Mouse (Mus musculus) lung, embryonic 14.5 days (tissue): ENCODE measurements around the gene Cnnm1. TPM values are rescaled to one million over a fixed set of nuclear protein-coding genes. Genes with fewer than 3 reads are reported as not detected.

Source experiments
- ATAC-seq: fragments of 200-750 bp; cut with Nextera tagmentation; 2 replicates; pipeline ENCODE4 v1.8.0; 2017; ENCODE audit warnings: mild to moderate bottlenecking, moderate TSS enrichment, moderate library complexity; ENCODE audit not compliant: insufficient read depth
- DNase-seq: peaks from one replicate; pipeline ENCODE4 v3.0.0-alpha.2; 2015
- H3K27ac ChIP-seq: fragments of 300-500 bp; sonication (generic); 2 replicates; pipeline ENCODE4 v1.5.1; 2014; ENCODE audit warnings: low read depth, mild to moderate bottlenecking, moderate library complexity
- H3K27me3 ChIP-seq: fragments of 300-500 bp; sonication (generic); 2 replicates; pipeline ENCODE4 v1.6.1; 2014; ENCODE audit warnings: low read length, control low read depth; ENCODE audit not compliant: insufficient read depth
- H3K36me3 ChIP-seq: fragments of 300-500 bp; sonication (generic); 2 replicates; pipeline ENCODE4 v1.6.1; 2014; ENCODE audit warnings: control low read depth; ENCODE audit not compliant: insufficient read depth
- H3K4me1 ChIP-seq: fragments of 300-500 bp; sonication (generic); 2 replicates; pipeline ENCODE4 v1.6.1; 2014; ENCODE audit warnings: antibody characterized with exemption, control low read depth; ENCODE audit not compliant: insufficient read depth
- H3K4me2 ChIP-seq: fragments of 300-500 bp; sonication (generic); 2 replicates; pipeline ENCODE4 v1.6.1; 2014; ENCODE audit warnings: mild to moderate bottlenecking
- H3K4me3 ChIP-seq: fragments of 300-500 bp; sonication (generic); 2 replicates; pipeline ENCODE4 v1.5.1; 2014; ENCODE audit warnings: low read depth, low read length
- H3K9ac ChIP-seq: fragments of 300-500 bp; sonication (generic); 2 replicates; pipeline ENCODE4 v1.6.1; 2014
- H3K9me3 ChIP-seq: fragments of 300-500 bp; sonication (generic); 2 replicates; pipeline ENCODE4 v1.6.1; 2016; ENCODE audit warnings: low read depth, low read length, control low read depth
- CTCF ChIP-seq: IDR thresholded peaks from 2 replicates; pipeline ENCODE4 v1.5.1; 2016; ENCODE audit warnings: antibody characterized with exemption, low read depth
- WGBS: fragments of 180-500 bp; shearing (Covaris S2); extraction: QIAGEN DNeasy Blood & Tissue Kit; methylation state at CpG from one replicate; pipeline ENCODE4 v1.1.7; 2014; 5-methylcytosine and 5-hydroxymethylcytosine counted together
- polyA plus RNA-seq: library from polyadenylated mRNA; unstranded; fragments of >200 nt; fragmentation: Nextera tagmentation; extraction: Ambion mirVana; gene quantifications from 2 replicates; pipeline ENCODE4 v1.2.1, GENCODE M21; 2014

Gene Cnnm1
- polyA plus RNA-seq, 1 experiment from 2014 or later = 0.05 TPM

DNA sequence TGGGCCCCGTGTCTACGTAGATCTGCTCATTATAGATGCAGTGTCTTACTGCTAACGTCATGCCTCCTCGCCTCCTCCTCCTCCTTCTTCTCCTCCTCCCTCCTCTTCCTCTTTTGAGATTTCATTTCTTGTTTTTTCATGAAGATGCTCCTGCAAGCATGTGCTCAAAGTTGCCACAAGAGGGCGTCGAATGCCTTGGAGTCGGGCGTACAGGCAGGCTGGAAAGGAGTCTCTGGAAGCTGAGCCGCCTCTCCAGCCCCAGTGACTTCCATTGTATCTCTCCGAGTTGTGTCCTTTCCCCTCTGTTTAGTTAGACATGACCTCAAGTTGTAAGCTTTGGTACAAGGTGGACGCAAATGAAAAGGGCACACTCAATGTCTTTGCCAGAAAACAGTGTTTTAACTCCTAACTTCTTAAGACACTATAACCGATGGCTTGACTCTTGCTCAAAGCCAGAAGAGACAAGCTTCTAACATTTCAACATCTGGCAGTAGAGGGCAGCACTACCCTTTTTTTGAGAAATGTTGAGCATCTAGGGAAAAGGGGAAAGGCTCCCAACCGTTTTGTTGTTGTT, 90.0 kb downstream of the Cnnm1 start:
- ATAC-seq (peak; percentile 79; the same call in 1 of the 2 replicates), DNase-seq (peak; percentile 93)
- H3K27ac ChIP-seq = no peak overlapping the region
- no peaks in the 10 kb centered on the region for H3K27me3 ChIP-seq
- no peaks in the 10 kb centered on the region for H3K36me3 ChIP-seq
- peak; percentile 85 for TF ChIP-seq CTCF
- no peak overlapping the region; the same call in 1 of the 2 replicates for H3K9ac ChIP-seq
- H3K4me2 ChIP-seq = peak overlapping the region; percentile 54
- WGBS = 2% methylated on average over 13 of the region's 13 CpGs
- H3K4me1 ChIP-seq = no peaks in the 10 kb centered on the region; the same call in 1 of the 2 replicates
- H3K4me3 ChIP-seq = peak overlapping the region; percentile 16; the same call in 1 of the 2 replicates
- H3K9me3 ChIP-seq = no peaks in the 10 kb centered on the region

DNA sequence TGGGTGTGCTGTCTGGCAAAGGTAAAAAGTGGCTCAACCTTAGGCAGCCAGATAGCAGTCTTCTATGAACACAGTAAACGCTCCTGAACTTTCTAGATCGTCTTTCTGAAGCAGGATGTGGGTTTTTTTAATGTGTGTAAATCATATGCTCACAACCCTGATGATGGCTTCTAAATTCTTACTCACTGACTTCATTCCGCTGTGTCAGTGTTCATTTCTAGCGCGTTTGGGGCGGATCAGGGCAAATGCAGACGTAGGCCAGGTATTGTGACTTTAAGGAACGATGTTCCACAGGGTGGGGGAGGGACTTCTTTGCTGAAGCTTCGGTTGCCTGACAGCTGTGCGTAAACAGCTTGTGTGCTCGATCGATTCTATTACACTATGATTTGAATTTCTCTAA, 90.7 kb downstream of the Cnnm1 start:
- no peak for ATAC-seq
- no peak overlapping the region for H3K4me2 ChIP-seq

DNA sequence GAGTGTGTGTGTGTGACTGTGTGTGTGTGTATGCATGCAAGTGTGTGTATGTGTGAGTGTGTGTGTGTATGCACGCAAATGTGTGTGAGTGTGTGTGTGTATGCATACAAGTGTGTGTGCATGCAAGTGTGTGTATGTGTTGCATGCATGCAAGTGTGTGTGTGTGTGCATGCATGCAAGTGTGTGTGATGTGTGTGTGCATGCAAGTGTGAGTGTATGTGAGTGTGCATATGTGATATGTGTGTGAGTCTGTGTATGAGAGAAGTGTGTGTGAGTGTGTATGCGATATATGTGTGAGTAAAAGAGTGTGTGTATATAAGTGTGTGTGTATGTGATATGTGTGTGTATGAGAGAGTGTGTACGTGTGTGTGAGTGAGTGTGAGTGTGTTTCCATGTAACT, 95.1 kb downstream of the Cnnm1 start:
- Histone ChIP-seq H3K27ac (no peak overlapping the region), H3K4me1 (no peaks in the 10 kb centered on the region), H3K4me2 (no peak overlapping the region), H3K4me3 (no peak overlapping the region), H3K9me3 (no peaks in the 10 kb centered on the region), H3K36me3 (no peaks in the 10 kb centered on the region), H3K27me3 (no peaks in the 10 kb centered on the region), H3K9ac (no peak overlapping the region)
- DNase-seq = no peak
- 90% methylated on average over 3 of the region's 3 CpGs for WGBS
- no peak for ATAC-seq
- no peak for TF ChIP-seq CTCF

More for the DNA sequence above, 90.7 kb downstream of the Cnnm1 start:
- no peaks in the 10 kb centered on the region for H3K9me3 ChIP-seq
- no peak for DNase-seq
- no peak overlapping the region for H3K27ac ChIP-seq
- 21% methylated on average over 12 of the region's 12 CpGs for WGBS
- H3K36me3 ChIP-seq = no peaks in the 10 kb centered on the region
- no peaks in the 10 kb centered on the region for H3K27me3 ChIP-seq
- no peak overlapping the region for H3K4me3 ChIP-seq
- no peak overlapping the region for H3K9ac ChIP-seq
- no peak for TF ChIP-seq CTCF
- no peaks in the 10 kb centered on the region; the same call in 1 of the 2 replicates for H3K4me1 ChIP-seq

DNA sequence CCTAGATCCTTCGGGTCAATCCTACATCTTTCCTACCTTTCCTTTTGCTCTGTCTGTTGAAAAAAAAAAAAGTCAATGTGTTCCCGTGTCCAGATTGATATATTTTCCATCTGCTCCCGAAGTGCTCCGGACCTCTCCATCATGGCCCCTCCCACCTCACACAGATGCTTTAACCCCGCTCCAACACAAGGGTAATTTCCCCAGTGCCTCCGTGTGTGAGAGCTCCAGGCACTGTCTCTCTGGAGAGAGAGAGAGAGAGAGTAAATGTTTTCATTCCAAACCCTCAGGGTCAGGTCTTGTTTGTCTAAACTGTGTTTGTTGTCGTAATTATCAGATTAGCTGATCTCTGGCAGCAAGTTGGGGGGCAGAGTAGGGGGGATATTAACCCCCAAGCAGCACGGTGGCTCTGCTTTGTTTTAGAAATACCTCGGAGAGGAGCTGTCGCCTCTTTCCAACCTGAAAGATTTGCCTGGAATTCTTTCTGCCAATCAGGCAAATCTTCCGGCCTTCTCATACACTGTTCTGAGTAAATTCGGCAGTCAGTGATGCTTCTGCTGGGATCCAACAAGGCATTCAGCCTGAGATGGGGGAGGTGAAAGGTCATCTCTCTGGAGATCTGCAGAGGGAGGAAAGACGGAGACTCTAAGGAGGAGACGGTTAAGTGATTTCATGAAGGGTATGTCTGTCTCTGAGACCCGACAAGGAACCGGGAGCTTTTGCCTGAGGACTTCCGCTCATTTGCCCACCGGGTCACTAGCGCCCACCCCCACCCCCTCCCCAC, 106.3 kb downstream of the Cnnm1 start:
- Histone ChIP-seq H3K4me2 (peak overlapping the region; percentile 33), H3K9ac (peak overlapping the region; percentile 13; the same call in 1 of the 2 replicates), H3K27ac (no peak overlapping the region; the same call in 1 of the 2 replicates), H3K27me3 (peaks cover 15% of the 10 kb centered on the region), H3K4me1 (0 out of 2 replicates have a peak, but pooled peaks cover 7% of the 10 kb centered on the region), H3K9me3 (no peaks in the 10 kb centered on the region), H3K36me3 (no peaks in the 10 kb centered on the region), H3K4me3 (no peak overlapping the region)
- no peak for TF ChIP-seq CTCF
- ATAC-seq = no peak
- WGBS = 4% methylated on average over 19 of the region's 19 CpGs
- peak; percentile 43 for DNase-seq

Other genes starting within 250 kb of the Cnnm1 start
- gene Hpse2, start 52.1 kb upstream of the Cnnm1 start, polyA plus RNA-seq = 9.5 and 11.4 TPM in 2 replicates
- 19.5 and 23.3 TPM in 2 replicates for gene Got1, start 84.2 kb downstream of the Cnnm1 start, polyA plus RNA-seq
- gene Nkx2-3, start 171.9 kb downstream of the Cnnm1 start, polyA plus RNA-seq = not detected in 2 replicates
- 12.1 and 13.0 TPM in 2 replicates for gene Slc25a28, start 234.4 kb downstream of the Cnnm1 start, polyA plus RNA-seq
- 15.1 and 15.2 TPM in 2 replicates for gene Entpd7, start 249.2 kb downstream of the Cnnm1 start, polyA plus RNA-seq